Mouse (Mus musculus): Measurements from ENCODE around the gene Gm11758. TPM values are rescaled to one million over a fixed set of nuclear protein-coding genes. Genes with fewer than 3 reads are reported as not detected.
"Not testable (repeated sequence)": the region's sequence is repeated elsewhere in the genome, so short reads cannot be mapped to it uniquely, and the experiment has no call there.

Gene Gm11758
- polyA plus RNA-seq (2011; ENCODE audit: insufficient read depth, insufficient read length, low read depth, missing spikeins), result not detected in 2 replicates

GRCm38 (mm10) chr4:73876166-73876565, at the start of gene Gm11758:
Gene Gm11758 (minus strand): TSS chr4:73876266.
- not testable (repeated sequence) for H3K27ac ChIP-seq (ENCODE audit: insufficient read depth, low read length); H3K4me3 ChIP-seq (ENCODE audit: low read depth, low read length); H3K4me1 ChIP-seq (ENCODE audit: control insufficient read depth, insufficient read depth, low read length); H3K9me3 ChIP-seq (replicated peaks; ENCODE audit: control insufficient read depth, insufficient read depth, low read length, poor library complexity, severe bottlenecking); H3K36me3 ChIP-seq (ENCODE audit: control insufficient read depth, insufficient read depth, low read length, poor library complexity, severe bottlenecking); H3K27me3 ChIP-seq (ENCODE audit: control insufficient read depth, insufficient read depth, low read length, poor library complexity, severe bottlenecking); H3K9ac ChIP-seq (ENCODE audit: low read depth, poor library complexity, severe bottlenecking)

- not testable (repeated sequence) for H3K27ac ChIP-seq (ENCODE audit: insufficient read depth, low read length); H3K4me3 ChIP-seq (ENCODE audit: low read depth, low read length); H3K9ac ChIP-seq (ENCODE audit: low read depth, poor library complexity, severe bottlenecking); H3K27me3 ChIP-seq (ENCODE audit: control insufficient read depth, insufficient read depth, low read length, poor library complexity, severe bottlenecking); H3K36me3 ChIP-seq (ENCODE audit: control insufficient read depth, insufficient read depth, low read length, poor library complexity, severe bottlenecking); H3K4me1 ChIP-seq (ENCODE audit: control insufficient read depth, insufficient read depth, low read length); H3K9me3 ChIP-seq (replicated peaks; ENCODE audit: control insufficient read depth, insufficient read depth, low read length, poor library complexity, severe bottlenecking)
Observed at GRCm38 (mm10) chr4:73920660-73921059, 44.6 kb upstream of the Gm11758 start, which contains the start of gene Gm11756. Gene Gm11756 (minus strand): TSS chr4:73920760.

- not testable (repeated sequence) for H3K9me3 ChIP-seq (replicated peaks; ENCODE audit: control insufficient read depth, insufficient read depth, low read length, poor library complexity, severe bottlenecking); H3K4me1 ChIP-seq (ENCODE audit: control insufficient read depth, insufficient read depth, low read length); H3K36me3 ChIP-seq (ENCODE audit: control insufficient read depth, insufficient read depth, low read length, poor library complexity, severe bottlenecking); H3K27ac ChIP-seq (ENCODE audit: insufficient read depth, low read length); H3K9ac ChIP-seq (ENCODE audit: low read depth, poor library complexity, severe bottlenecking); H3K27me3 ChIP-seq (ENCODE audit: control insufficient read depth, insufficient read depth, low read length, poor library complexity, severe bottlenecking); H3K4me3 ChIP-seq (ENCODE audit: low read depth, low read length)
Observed at GRCm38 (mm10) chr4:73905853-73906252, 29.8 kb upstream of the Gm11758 start, which contains the start of gene Gm13871. Gene Gm13871 (minus strand): TSS chr4:73905953.

GRCm38 (mm10) chr4:73891012-73891411, 14.9 kb upstream of the Gm11758 start, which contains the start of gene Gm11757:
Gene Gm11757 (minus strand): TSS chr4:73891112.
- not testable (repeated sequence) for H3K4me1 ChIP-seq (ENCODE audit: control insufficient read depth, insufficient read depth, low read length); H3K27ac ChIP-seq (ENCODE audit: insufficient read depth, low read length); H3K27me3 ChIP-seq (ENCODE audit: control insufficient read depth, insufficient read depth, low read length, poor library complexity, severe bottlenecking); H3K9me3 ChIP-seq (replicated peaks; ENCODE audit: control insufficient read depth, insufficient read depth, low read length, poor library complexity, severe bottlenecking); H3K36me3 ChIP-seq (ENCODE audit: control insufficient read depth, insufficient read depth, low read length, poor library complexity, severe bottlenecking); H3K9ac ChIP-seq (ENCODE audit: low read depth, poor library complexity, severe bottlenecking); H3K4me3 ChIP-seq (ENCODE audit: low read depth, low read length)

GRCm38 (mm10) chr4:73826587-73826986, 49.5 kb downstream of the Gm11758 start:
- no peaks in the 10 kb centered on the region for H3K4me1 ChIP-seq (ENCODE audit: control insufficient read depth, insufficient read depth, low read length)
- H3K27ac ChIP-seq (ENCODE audit: insufficient read depth, low read length), result no peak overlapping the region
- H3K36me3 ChIP-seq (ENCODE audit: control insufficient read depth, insufficient read depth, low read length, poor library complexity, severe bottlenecking), result no peaks in the 10 kb centered on the region
- TF ChIP-seq POLR2A (IDR thresholded peaks at IDR 0.05; ENCODE audit: insufficient read depth, low read length) (no peak), EP300 (IDR thresholded peaks at IDR 0.05; ENCODE audit: insufficient read depth, low read depth, low read length) (no peak), CTCF (IDR thresholded peaks at IDR 0.05; ENCODE audit: low read depth, low read length) (no peak)
- H3K9ac ChIP-seq (ENCODE audit: low read depth, poor library complexity, severe bottlenecking), result no peak overlapping the region
- H3K9me3 ChIP-seq (replicated peaks; ENCODE audit: control insufficient read depth, insufficient read depth, low read length, poor library complexity, severe bottlenecking), result no peaks in the 10 kb centered on the region
- no peaks in the 10 kb centered on the region for H3K27me3 ChIP-seq (ENCODE audit: control insufficient read depth, insufficient read depth, low read length, poor library complexity, severe bottlenecking)
- H3K4me3 ChIP-seq (ENCODE audit: low read depth, low read length), result no peak overlapping the region

Other genes with a start within 250 kb of the Gm11758 start
- gene Gm11236, start 238.1 kb downstream of the Gm11758 start, polyA plus RNA-seq (2011; ENCODE audit: insufficient read depth, insufficient read length, low read depth, missing spikeins), result not detected in 2 replicates
- gene Gm11239, start 207.9 kb downstream of the Gm11758 start, polyA plus RNA-seq (2011; ENCODE audit: insufficient read depth, insufficient read length, low read depth, missing spikeins), result not detected in 2 replicates
- gene Gm428, start 192.8 kb downstream of the Gm11758 start, polyA plus RNA-seq (2011; ENCODE audit: insufficient read depth, insufficient read length, low read depth, missing spikeins), result not detected in 2 replicates
- gene Rasef, start 85.3 kb downstream of the Gm11758 start, polyA plus RNA-seq (2011; ENCODE audit: insufficient read depth, insufficient read length, low read depth, missing spikeins), result 3.1 and 3.2 TPM in 2 replicates
- gene Gm11757, start 14.8 kb upstream of the Gm11758 start, polyA plus RNA-seq (2011; ENCODE audit: insufficient read depth, insufficient read length, low read depth, missing spikeins), result not detected in 2 replicates
- gene Gm13871, start 29.7 kb upstream of the Gm11758 start, polyA plus RNA-seq (2011; ENCODE audit: insufficient read depth, insufficient read length, low read depth, missing spikeins), result not detected in 2 replicates
- not detected in 2 replicates for gene Gm11756, start 44.5 kb upstream of the Gm11758 start, polyA plus RNA-seq (2011; ENCODE audit: insufficient read depth, insufficient read length, low read depth, missing spikeins)
- not detected in 2 replicates for gene 2310002L09Rik, start 74.6 kb upstream of the Gm11758 start, polyA plus RNA-seq (2011; ENCODE audit: insufficient read depth, insufficient read length, low read depth, missing spikeins)
- 0.24 and 0.39 TPM in 2 replicates for gene Frmd3, start 137.2 kb upstream of the Gm11758 start, polyA plus RNA-seq (2011; ENCODE audit: insufficient read depth, insufficient read length, low read depth, missing spikeins)